Mouse (Mus musculus): Measurements from ENCODE around the gene Vgll4.

The Vgll4 gene

DNA sequence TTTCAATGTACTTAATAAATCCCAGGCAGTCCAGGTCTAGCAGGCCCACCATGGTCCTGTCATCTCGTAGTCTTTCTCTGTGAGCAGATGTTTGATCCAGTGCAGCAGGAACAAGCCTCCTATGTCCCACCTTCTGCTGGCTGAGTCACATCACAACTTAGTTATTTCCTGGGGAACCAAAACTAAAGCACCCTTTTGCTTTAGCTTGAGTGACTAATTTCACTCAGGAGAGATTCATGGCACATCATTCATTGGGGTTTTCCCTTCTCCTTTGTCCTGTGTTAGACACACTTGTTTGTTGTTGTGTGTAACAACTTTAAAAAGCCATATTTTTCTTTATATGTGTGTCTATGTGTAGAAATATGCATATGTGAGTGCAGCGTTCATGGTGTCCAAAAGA, 126.9 kb downstream of the Vgll4 start:
- POLR2A ChIA-PET = interaction anchor here in 2 of 4 experiments (0.8 to 1.0 kb wide), 2 partner anchors 8 to 32 kb away, joined by 3 read pairs; no protein-coding TSS in a partner anchor
- CTCF ChIA-PET = interaction anchor here in 3 of 4 experiments (0.6 to 1.2 kb wide), 5 partner anchors 28 to 145 kb away, joined by 3 to 7 read pairs (median 3); no protein-coding TSS in a partner anchor

DNA sequence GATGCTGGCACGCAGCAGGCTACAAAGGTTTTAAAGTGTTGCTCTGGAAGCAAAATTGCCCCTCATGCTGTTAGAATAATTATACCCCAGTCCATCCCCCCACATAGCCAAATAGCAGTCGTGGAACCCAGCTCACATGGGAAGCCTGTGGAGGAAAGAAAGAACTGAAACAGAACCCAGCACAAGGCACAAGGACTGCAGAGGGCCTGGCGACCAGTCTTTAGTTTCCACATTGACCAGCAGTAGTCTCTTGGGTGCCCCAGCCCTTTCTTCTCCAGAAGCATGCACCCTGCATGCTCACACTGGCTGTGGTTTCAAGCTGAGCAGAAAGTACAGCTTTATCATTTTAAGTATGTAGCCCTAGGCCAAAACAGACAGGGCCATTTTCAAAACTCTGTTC, 127.7 kb downstream of the Vgll4 start:
- POLR2A ChIA-PET = no interaction called here
- CTCF ChIA-PET = interaction anchor here in 2 of 4 experiments (0.7 to 1.2 kb wide), 2 partner anchors 42 to 523 kb away, joined by 3 read pairs; no protein-coding TSS in a partner anchor

DNA sequence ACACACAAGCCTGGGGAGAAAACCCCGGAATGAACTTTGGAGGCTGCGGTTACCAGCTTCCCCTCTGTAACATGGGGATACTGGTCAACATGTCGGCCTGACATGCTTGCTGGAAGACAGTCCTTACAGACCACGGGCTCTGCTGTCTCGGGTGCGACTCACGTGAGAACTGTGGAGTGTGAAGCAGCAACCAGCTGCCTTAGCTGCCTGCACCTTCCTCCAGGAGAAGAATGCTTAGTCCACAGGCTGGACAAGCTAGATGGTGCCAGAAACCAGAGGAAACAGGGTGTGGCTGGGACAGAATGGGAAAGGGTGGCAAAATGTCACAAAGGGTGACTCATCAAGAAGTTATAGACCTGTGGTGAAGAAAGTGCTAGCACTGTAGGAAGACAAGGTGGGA, 129.8 kb downstream of the Vgll4 start:
- CTCF ChIA-PET = interaction anchor here in 2 of 4 experiments (1.2 to 1.3 kb wide), 2 partner anchors 34 to 44 kb away, joined by 3 read pairs; no protein-coding TSS in a partner anchor
- POLR2A ChIA-PET = interaction anchor here in 1 of 4 experiments (0.6 to 1.9 kb wide), 2 partner anchors 25 to 129 kb away, joined by 3 to 6 read pairs; partner anchors contain the start of gene Vgll4

DNA sequence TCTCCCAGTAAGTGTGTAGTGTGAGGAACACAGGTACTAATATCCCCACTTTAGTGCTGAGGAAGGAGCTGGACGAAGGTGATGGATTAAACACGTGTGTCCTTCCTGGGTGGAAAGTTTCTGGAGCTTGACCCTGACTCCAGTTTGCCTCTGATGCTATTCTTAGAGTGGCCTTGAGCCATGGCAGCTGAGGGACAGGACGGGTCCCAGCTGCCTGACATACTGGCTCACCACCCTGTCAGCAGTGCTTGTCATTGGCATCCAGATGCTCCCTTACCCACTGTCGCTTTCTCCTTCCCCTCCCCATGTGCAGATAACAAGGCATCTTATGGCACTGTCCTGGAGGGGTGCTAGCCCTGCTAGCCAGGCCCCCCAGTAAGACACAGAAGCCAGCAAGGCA, 130.9 kb downstream of the Vgll4 start:
- CTCF ChIA-PET = interaction anchor here in 2 of 4 experiments (0.7 to 1.3 kb wide), 3 partner anchors 12 to 90 kb away, joined by 3 to 4 read pairs (median 3); no protein-coding TSS in a partner anchor

DNA sequence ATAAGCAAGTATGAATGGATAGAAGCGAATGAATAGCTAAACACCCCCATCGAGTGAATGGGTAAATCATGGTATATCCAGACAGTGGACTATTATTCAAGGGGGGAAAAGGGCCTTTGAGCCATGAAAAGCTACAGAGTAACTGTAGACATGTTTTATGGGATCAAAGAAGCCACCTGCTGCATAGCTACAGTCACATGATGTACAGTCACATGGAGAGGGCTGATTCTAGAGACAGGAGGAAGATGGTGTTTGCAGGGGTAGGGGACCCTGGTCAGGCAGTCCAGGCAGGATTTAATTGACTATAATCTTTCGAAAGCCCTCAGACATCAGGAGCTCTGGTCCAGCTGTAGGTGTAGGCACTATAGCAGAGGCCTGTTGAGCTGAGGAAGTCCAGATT, 133.4 kb downstream of the Vgll4 start:
- ChIA-PET POLR2A (no interaction called here), CTCF (no interaction called here)

More for the DNA sequence above, 130.9 kb downstream of the Vgll4 start:
- POLR2A ChIA-PET = interaction anchor here in 1 of 4 experiments (0.6 to 1.9 kb wide), 4 partner anchors 12 to 805 kb away, joined by 4 to 6 read pairs (median 6); no protein-coding TSS in a partner anchor

DNA sequence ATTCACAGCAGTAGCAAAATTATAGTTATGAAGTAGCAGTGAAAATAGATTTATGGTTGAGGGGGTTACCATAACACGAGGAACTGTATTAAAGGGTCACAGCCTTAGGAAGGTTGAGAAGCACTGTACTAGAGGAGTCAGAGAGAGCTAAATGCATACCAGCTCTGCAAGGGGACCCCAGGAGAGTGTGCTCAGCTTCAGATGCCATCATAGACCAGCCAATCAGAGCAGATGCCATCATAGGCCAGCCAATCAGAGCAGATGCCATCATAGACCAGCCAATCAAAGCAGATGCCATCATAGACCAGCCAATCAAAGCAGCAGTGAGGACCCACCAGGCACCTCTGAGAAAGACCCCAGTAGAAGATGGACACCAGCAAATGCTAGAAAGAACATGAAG, 134.0 kb downstream of the Vgll4 start:
- POLR2A ChIA-PET = no interaction called here

DNA sequence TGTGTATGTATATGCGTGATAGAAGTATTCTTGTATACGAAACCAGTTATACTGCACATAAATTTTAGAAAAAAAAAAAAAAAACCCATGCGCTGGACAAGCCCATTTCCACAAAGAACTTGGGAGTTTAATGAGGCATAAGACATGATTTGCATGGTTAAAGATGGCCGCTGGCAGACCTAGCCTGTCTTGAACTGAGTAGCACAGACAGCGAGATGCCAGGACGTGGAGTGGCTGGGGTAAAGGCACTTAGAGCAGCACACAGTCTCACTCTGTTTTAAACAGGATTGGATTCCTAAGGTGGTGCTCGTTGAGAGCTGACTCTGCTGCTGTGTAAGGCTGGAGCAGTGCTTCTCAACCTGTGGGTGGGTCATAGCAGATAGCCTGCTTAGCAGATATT, 134.4 kb downstream of the Vgll4 start:
- ChIA-PET CTCF (interaction anchor here in 1 of 4 experiments (0.7 kb wide), 1 partner anchor 853 kb away, joined by 3 read pairs; no protein-coding TSS in a partner anchor), POLR2A (no interaction called here)

More for the DNA sequence above, 134.0 kb downstream of the Vgll4 start:
- CTCF ChIA-PET = no interaction called here

DNA sequence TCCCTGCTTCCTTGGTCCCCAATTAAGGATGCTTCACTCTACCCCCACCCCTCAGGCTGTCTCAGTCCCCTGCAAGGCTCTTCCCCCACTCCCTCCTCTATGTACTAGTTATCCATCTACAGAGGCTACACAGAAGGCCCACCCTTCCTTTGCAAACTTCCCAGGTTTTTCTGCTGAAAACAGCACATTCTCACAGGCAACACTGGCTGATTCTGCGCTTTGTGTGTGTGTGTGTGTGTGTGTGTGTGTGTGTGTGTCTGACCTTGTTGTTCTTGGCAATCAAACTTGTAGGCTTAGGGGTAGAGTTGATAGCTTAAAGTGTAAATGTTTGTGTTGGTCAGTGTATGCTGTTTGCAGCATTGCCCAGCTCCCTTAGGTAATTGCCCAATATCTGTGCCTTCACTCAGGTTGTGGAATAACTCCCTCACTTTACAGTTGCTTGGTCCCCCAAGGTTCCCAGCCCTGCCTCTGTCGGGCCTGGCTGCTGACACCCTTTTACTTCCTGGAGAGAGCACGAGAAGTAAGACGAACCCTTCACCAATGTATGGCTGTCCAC, 135.9 kb downstream of the Vgll4 start:
- ChIA-PET POLR2A (interaction anchor here in 2 of 4 experiments (0.6 to 1.1 kb wide), 2 partner anchors 45 to 944 kb away, joined by 3 read pairs; no protein-coding TSS in a partner anchor), CTCF (interaction anchor here in 1 of 4 experiments (0.7 kb wide), 1 partner anchor 13 kb away, joined by 6 read pairs; no protein-coding TSS in a partner anchor)

DNA sequence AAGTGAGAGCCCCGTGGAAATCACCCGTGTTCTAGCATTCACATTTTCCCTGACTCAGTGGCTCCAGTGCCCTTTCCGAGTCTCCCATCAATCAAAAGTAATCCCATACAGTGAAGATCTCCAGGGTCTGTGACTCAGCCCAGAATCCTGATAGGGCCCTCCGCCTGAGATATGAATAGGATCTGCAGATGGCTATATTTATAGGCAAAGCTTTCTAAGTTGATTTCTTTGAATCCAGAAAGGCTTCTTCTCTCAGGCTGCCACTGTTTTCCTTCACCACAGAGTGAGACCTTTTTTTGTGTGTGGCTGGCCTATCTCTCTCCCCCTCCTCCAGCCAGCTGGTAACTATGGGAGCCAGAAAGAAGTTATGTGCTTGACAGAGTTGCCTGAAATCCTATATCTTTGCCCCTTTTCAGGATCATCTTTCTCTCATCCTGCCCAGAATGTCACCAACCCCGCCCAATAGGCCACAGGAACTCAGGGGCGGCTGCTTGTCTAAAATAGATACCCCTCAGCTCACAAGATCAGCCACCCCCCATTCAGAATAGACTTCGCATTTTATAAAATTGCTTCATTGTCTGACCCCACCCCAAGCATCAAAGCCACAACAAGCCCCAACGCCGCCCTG, 136.6 kb downstream of the Vgll4 start:
- ChIA-PET CTCF (no interaction called here), POLR2A (interaction anchor here in 3 of 4 experiments (0.7 to 1.4 kb wide), 3 partner anchors 12 to 943 kb away, joined by 3 to 4 read pairs (median 3); no protein-coding TSS in a partner anchor)

DNA sequence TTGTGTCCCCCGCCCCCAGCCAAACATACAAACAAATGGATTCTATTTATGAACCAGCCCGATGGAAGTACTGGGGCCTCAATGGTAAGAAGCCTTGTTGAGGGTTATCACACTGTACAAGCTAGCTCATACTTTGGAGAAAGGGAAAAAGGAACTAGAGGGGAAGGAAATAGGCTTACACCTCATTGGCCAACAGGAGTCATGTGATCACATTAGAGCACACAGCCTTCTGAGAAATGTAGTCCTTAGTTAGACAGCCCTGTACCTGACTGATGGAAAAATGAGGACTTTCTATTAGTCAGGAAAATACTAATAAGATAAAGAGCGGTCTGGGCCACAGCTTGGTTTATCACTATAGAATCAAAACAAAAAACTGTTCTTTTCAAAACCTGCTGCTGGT, 138.0 kb downstream of the Vgll4 start:
- ChIA-PET POLR2A (interaction anchor here in 1 of 4 experiments (1.4 kb wide), 1 partner anchor 15 kb away, joined by 4 read pairs; no protein-coding TSS in a partner anchor), CTCF (no interaction called here)

DNA sequence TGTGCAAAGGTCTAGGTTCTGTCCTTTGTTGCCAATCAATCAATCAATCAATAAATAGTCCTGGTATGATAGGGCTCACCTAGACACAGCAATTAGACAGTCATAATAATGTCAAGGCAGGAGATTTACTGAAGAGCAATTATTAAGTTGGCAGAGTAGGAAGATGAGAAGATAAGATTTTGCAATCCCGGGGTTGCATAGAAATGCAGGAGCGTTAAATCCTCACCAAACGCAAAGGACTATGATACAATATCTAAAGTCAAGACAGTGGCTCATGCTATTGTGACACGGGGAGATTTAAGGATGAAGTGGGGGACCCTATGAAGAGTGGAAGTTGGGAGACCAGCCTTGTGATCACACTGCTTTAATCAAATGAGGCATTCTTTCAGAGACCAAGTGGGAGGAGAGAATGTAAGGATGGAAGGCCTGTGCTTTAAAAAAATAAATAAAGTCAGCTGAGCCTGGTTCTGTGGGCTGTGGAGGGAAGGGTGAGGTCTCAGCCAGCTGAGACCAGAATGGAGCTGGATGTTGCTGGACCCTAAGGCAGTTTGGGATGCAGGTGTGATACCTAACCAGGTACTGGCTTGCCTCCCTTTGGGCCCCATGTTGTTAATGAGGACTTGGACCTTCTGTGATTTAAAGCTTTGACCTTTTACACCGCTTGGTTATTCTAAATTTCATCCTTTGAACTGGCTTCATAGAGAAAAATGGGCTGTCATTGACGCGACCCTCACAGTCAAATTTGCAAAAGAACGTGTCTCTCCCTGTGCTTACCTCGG, 139.9 kb downstream of the Vgll4 start:
- CTCF ChIA-PET = interaction anchor here in 1 of 4 experiments (1.4 kb wide), 1 partner anchor 367 kb away, joined by 3 read pairs; no protein-coding TSS in a partner anchor
- POLR2A ChIA-PET = interaction anchor here in 1 of 4 experiments (0.9 kb wide), 1 partner anchor 34 kb away, joined by 3 read pairs; no protein-coding TSS in a partner anchor

DNA sequence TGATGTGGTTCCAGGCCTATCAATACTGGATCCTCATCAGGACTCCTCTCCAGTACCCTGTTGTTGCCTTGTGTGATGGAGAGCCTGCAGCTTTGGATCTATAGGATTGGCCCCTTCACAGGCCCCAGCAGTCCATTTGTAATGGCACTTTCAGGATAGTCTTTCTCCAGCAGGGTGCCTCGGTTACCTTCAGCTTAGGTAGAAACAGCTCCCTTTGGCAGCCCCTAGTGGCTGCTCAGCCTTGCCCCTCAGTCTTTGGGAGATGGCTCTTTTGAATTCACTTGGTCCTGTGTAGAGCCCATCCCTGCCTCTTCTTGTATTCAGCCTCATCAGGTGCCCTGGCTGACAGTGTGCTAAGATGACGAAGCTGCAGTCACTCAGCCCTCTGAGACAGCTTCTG, 142.9 kb downstream of the Vgll4 start:
- ChIA-PET POLR2A (interaction anchor here in 3 of 4 experiments (0.6 to 1.6 kb wide), 7 partner anchors 9 to 425 kb away, joined by 3 to 7 read pairs (median 3); no protein-coding TSS in a partner anchor), CTCF (interaction anchor here in 2 of 4 experiments (0.5 to 0.7 kb wide), 4 partner anchors 12 to 406 kb away, joined by 3 to 10 read pairs (median 4); partner anchors contain the start of gene Gm17482 (in 1 of the 2))

DNA sequence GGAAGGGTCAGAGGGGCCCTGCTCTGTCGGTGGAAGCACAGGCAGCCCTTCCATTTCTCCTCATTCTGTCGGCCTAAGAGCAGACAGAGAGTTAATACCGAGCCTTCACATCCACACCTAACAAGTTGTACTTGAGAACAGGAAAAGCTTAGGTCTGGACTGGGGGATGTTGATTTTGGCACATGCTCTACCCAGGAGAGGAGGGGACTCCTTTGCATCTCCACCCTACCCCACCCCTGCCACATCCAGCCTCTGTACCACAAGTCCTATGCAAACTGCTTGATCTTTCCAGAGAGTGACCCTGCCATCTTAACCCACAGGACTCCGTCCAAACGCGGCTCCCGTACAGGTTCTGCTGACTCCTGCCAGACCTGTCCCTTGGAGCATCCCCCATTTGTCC, 148.1 kb downstream of the Vgll4 start:
- CTCF ChIA-PET = interaction anchor here in 2 of 4 experiments (0.5 to 0.9 kb wide), 2 partner anchors 12 to 60 kb away, joined by 3 to 6 read pairs; no protein-coding TSS in a partner anchor
- POLR2A ChIA-PET = no interaction called here

DNA sequence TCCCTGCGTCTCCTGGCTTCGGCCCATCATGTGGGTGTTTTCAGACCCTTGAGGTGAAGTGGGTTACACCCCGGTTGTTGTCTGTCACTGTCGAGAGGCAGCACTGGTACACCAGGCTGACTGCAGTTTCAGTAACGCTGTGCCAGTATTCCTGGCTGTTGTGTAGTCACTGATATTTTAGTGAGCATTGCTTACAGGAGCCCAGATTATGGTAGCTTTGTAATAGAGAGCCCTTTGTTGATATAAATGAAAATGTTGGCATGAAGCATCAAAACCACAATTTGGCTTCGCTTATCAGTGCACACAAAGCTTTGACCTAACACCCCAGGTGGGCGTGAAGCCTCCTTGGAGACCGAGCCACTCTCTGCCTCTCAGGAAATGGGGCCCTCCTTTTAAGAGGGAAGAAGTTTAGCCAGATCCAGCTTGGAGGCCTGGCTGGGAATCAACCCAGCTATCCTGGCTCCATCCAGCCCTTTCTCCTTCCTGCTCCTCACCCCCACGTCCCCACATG, 149.8 kb downstream of the Vgll4 start:
- POLR2A ChIA-PET = interaction anchor here in 2 of 4 experiments (0.6 to 1.0 kb wide), 3 partner anchors 13 to 221 kb away, joined by 3 to 5 read pairs (median 4); no protein-coding TSS in a partner anchor
- CTCF ChIA-PET = interaction anchor here in 1 of 4 experiments (0.5 kb wide), 1 partner anchor 106 kb away, joined by 4 read pairs; no protein-coding TSS in a partner anchor

DNA sequence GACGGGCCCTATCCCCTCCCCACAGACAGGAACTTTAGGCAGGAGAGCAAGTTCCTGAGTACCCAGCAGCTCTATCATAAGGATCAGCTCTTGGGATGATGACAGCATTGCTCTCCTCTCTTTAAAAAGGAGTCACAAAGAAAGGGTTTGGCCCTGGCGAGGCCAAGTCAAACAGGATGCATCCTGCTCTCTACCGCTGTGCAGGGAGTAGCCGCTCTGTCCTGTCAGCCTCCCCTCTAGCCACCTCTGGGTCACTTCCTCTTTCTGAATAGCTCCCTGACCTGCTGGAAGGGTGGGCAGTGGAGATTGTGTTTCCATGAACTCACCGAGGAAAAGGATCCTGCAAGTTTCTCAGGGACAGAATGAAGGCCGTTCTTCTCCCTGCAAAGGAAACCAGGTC, 151.3 kb downstream of the Vgll4 start:
- ChIA-PET POLR2A (interaction anchor here in 2 of 4 experiments (0.7 to 2.0 kb wide), 3 partner anchors 9 to 39 kb away, joined by 3 to 7 read pairs (median 5); no protein-coding TSS in a partner anchor), CTCF (interaction anchor here in 3 of 4 experiments (0.7 to 1.4 kb wide), 3 partner anchors 10 to 110 kb away, joined by 3 read pairs; no protein-coding TSS in a partner anchor)

DNA sequence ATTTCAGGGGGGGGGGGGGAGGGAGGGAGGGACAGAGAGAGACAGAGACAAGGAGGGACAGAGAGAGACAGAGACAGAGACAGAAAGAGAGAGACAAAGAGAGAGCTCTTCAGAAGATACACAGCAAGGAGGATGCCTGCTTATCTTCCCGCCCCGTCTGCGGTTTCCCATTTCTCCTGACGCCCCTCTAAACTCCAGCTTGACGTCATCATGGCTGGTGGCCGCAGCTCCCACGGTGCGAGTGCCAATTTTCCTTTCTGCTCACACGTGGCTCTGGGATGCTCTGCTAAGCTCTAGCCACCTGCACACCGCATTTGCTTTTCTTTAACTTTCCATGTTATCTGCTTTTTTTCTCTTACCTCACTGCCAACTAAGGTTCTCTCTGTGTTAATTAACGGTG, 151.8 kb downstream of the Vgll4 start:
- ChIA-PET POLR2A (interaction anchor here in 2 of 4 experiments (0.7 to 2.0 kb wide), 3 partner anchors 9 to 39 kb away, joined by 3 to 7 read pairs (median 5); no protein-coding TSS in a partner anchor), CTCF (interaction anchor here in 2 of 4 experiments (0.9 to 1.4 kb wide), 2 partner anchors 10 to 56 kb away, joined by 3 read pairs; no protein-coding TSS in a partner anchor)

DNA sequence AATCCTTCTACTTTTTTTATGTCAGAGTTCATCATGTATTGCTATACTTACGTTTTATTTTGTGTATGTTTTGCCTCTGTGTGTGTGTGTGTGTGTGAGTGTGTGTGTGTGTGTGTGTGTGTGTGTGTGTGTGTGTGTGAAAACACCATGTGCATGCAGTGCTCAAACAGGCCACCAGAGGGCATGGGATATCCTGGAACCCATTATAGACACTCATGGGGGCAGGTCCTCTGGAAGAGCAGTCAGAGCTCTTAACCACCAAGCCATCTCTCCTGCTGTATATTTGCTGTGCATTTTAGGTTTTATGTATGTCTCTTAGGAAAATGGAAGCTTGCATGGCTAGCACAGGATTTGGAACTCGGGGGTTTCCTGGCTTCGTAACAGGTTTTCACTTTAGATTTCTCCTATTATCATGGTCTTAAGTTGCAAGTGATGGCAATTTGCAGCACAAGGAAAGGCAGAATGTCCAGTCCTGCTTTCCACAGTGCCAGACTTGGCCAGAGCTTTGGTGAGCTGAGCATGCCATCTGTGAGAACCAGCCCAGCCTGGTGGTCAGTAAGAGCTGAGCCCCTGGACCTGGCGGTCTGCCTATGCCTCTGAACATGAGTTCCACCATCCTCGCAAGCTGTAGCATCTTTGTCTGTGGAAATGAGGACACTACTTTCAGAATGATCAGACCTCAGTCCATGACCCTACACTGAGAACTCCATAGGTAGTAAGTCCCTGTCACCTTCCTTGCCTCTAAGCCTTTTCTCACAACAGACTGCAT, 154.7 kb downstream of the Vgll4 start:
- POLR2A ChIA-PET = interaction anchor here in 2 of 4 experiments (0.6 to 1.7 kb wide), 6 partner anchors 10 to 67 kb away, joined by 3 to 6 read pairs (median 4); no protein-coding TSS in a partner anchor
- CTCF ChIA-PET = interaction anchor here (0.5 to 2.2 kb wide), 25 partner anchors 12 to 1164 kb away, joined by 3 to 9 read pairs (median 3); no protein-coding TSS in a partner anchor

Measured in embryonic stem cell, embryonic (primary cell).